Mouse (Mus musculus) liver, embryonic 13.5 days (tissue): Measurements from ENCODE around the gene Cry2. TPM values are rescaled to one million over a fixed set of nuclear protein-coding genes. Genes with fewer than 3 reads are reported as not detected.

Source experiments
- ATAC-seq: fragments of 200-750 bp; cut with Nextera tagmentation; 2 replicates; pipeline ENCODE4 v1.8.0; 2017; ENCODE audit warnings: low read depth, mild to moderate bottlenecking, moderate number of reproducible peaks, moderate library complexity
- DNase-seq: peaks from one replicate; pipeline ENCODE4 v3.0.0; 2022
- H3K27ac ChIP-seq: fragments of 300-500 bp; sonication (generic); 2 replicates; pipeline ENCODE4 v1.5.1; 2015; ENCODE audit warnings: moderate library complexity, mild to moderate bottlenecking, inconsistent platforms
- H3K27me3 ChIP-seq: fragments of 300-500 bp; sonication (generic); 2 replicates; pipeline ENCODE4 v1.6.1; 2015; ENCODE audit warnings: mild to moderate bottlenecking, inconsistent platforms
- H3K36me3 ChIP-seq: fragments of 300-500 bp; sonication (generic); 2 replicates; pipeline ENCODE4 v1.6.1; 2015; ENCODE audit warnings: mild to moderate bottlenecking, inconsistent platforms
- H3K4me1 ChIP-seq: fragments of 300-500 bp; sonication (generic); replicated peaks from 2 replicates; pipeline ENCODE4 v1.6.1; 2015; ENCODE audit warnings: inconsistent platforms
- H3K4me2 ChIP-seq: fragments of 300-500 bp; sonication (generic); 2 replicates; pipeline ENCODE4 v1.6.1; 2015; ENCODE audit warnings: inconsistent platforms, mild to moderate bottlenecking, moderate library complexity
- H3K4me3 ChIP-seq: fragments of 300-500 bp; sonication (generic); replicated peaks from 2 replicates; pipeline ENCODE4 v1.5.1; 2015; ENCODE audit warnings: mild to moderate bottlenecking, inconsistent platforms
- H3K9ac ChIP-seq: fragments of 300-500 bp; sonication (generic); 2 replicates; pipeline ENCODE4 v1.6.1; 2015; ENCODE audit warnings: mild to moderate bottlenecking, inconsistent platforms
- H3K9me3 ChIP-seq: fragments of 300-500 bp; sonication (generic); replicated peaks from 2 replicates; pipeline ENCODE4 v1.6.1; 2016; ENCODE audit warnings: inconsistent platforms
- WGBS: fragments of 180-500 bp; shearing (Covaris S2); methylation state at CpG from one replicate; pipeline ENCODE4 v1.1.7; 2015; ENCODE audit not compliant: insufficient replicate concordance; 5-methylcytosine and 5-hydroxymethylcytosine counted together
- polyA plus RNA-seq: library from polyadenylated mRNA; unstranded; fragments of >200 nt; fragmentation: Nextera tagmentation; extraction: Ambion mirVana; gene quantifications from 2 replicates; pipeline ENCODE4 v1.2.1, GENCODE M21; 2015

Gene Cry2
- polyA plus RNA-seq, 1 experiment from 2014 or later: 9.1 TPM

DNA sequence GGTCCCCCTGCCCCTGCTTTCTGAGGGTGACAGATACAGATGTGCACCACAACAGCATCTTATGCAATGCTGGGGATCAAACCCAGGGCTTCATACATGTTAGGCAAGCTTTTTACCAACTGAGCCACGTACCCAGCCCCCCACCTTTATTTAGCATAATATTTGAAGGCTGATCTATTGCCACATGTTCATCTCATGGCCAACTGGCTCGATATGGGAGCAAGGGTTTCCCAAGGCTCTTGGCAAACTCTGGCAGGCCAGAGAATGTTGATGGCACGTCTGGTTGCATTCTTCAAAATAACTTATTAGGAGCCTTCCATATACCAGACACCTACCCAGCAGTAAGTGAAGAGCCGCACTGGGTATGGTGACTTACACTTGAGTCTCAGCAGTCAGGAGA is 9.5 kb upstream of the Cry2 start:
- Histone ChIP-seq H3K4me1 (peaks cover 53% of the 10 kb centered on the region), H3K27ac (no peak overlapping the region), H3K4me2 (no peak overlapping the region), H3K9me3 (no peaks in the 10 kb centered on the region), H3K27me3 (peaks cover 20% of the 10 kb centered on the region), H3K4me3 (no peak overlapping the region), H3K9ac (no peak overlapping the region), H3K36me3 (no peaks in the 10 kb centered on the region)
- ATAC-seq: no peak
- no peak for DNase-seq
- WGBS: 67% methylated on average over 4 of the region's 4 CpGs

DNA sequence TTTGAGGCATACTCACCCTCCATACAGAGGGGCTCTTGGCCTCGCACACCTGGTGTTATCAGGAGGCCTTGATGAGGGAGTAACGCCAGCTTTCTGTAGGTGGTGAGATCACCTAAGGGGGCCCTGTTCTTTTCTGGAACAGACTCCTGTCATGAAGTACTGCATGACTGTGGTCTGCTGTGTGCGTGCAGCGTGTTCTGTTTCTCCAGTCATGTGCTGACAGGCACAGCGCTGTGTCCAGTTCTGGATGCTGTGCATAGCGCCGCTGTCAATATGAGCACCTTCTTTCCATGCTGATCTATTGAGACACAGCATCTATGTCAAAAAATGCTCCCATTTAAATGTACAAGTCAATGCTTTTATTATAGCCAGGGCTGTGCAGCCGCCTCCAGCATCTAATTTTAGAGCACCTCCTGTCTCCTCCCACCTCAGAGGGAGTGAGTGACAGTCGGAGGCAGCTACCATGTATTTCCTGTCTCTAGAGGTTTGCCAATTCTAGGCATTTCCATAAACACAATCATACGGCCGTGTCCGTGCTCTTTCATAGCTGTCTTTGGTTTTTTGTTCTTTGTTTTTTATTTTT is 8.7 kb upstream of the Cry2 start:
- Histone ChIP-seq H3K27ac (no peak overlapping the region), H3K4me2 (no peak overlapping the region), H3K36me3 (no peaks in the 10 kb centered on the region), H3K9me3 (no peaks in the 10 kb centered on the region), H3K4me3 (no peak overlapping the region), H3K27me3 (peaks cover 12% of the 10 kb centered on the region), H3K4me1 (peaks cover 57% of the 10 kb centered on the region), H3K9ac (no peak overlapping the region)
- DNase-seq (no peak), ATAC-seq (no peak)
- WGBS: 55% methylated on average over 12 of the region's 12 CpGs

DNA sequence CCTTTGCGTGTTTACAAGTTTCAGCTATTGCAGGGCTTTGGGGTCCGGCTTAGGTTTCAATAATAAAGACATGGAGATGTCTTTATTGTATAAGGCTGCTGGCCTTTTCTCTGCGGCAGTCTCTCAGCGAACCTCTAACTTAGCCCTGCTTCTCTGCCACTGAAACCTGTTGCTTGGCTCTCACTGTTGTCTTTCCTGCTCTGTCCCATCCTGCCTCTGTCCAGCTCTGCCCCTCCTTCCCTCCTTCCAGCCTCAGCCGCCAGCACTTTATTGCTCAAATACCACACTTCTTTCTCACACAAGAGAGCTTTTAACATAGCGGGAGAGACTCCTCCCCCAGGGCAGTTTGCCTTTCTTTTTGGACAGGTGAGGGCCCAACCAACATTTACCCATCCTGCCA is 6.6 kb upstream of the Cry2 start:
- Histone ChIP-seq H3K9ac (no peak overlapping the region), H3K4me1 (peaks cover 49% of the 10 kb centered on the region), H3K36me3 (no peaks in the 10 kb centered on the region), H3K9me3 (no peaks in the 10 kb centered on the region; the same call in 1 of the 2 replicates), H3K27me3 (peaks cover 3% of the 10 kb centered on the region; the same call in 1 of the 2 replicates), H3K4me2 (no peak overlapping the region), H3K27ac (no peak overlapping the region), H3K4me3 (no peak overlapping the region)
- DNase-seq (no peak), ATAC-seq (no peak)
- 64% methylated on average over 6 of the region's 6 CpGs for WGBS

DNA sequence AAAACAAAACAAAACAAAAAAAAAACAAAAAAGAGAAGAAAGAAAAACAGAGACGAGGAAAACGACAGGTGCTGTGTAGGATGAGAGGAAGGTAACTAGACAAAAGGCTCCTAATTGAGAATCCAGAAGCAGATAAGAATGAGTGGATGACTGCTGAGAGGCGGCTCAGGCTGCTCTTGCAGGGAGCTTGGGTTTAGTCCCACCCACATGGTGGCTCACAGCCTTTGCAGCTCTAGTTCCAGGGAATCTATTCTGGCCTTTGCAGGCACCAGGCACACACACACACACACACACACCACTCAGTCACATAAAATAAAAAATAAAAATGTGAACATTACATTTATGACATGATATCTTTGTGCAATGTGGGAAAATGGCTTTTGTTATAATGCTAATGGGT is 4.7 kb upstream of the Cry2 start:
- DNase-seq: no peak
- Histone ChIP-seq H3K27me3 (peaks cover 3% of the 10 kb centered on the region; the same call in 1 of the 2 replicates), H3K4me3 (no peak overlapping the region), H3K36me3 (no peaks in the 10 kb centered on the region), H3K4me1 (peaks cover 44% of the 10 kb centered on the region), H3K9me3 (no peaks in the 10 kb centered on the region; the same call in 1 of the 2 replicates), H3K9ac (no peak overlapping the region), H3K4me2 (no peak overlapping the region), H3K27ac (no peak overlapping the region)
- ATAC-seq: no peak
- 49% methylated on average over 3 of the region's 3 CpGs for WGBS

DNA sequence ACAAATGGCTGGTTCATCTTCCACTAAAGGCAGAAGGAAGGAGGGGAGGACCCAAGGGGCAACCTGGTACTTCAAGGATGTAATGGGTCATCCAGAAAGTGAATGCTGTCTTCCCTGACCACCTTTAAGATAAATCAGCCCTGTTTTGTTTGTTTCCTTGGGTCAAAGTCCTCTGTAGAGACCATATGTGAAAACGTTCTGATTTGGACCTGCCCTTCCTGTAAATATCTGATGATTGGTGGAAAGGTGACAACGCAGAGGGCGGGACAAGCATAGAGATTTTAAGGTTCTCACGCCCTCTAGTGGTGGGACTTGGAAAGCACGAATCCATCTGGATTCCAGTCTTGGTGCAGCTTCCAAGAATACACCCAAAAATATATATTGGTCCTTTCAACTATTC is 4.0 kb upstream of the Cry2 start:
- Histone ChIP-seq H3K4me1 (peaks cover 45% of the 10 kb centered on the region), H3K27me3 (peaks cover 3% of the 10 kb centered on the region; the same call in 1 of the 2 replicates), H3K4me2 (peak overlapping the region; percentile 41), H3K4me3 (0 out of 2 replicates have a peak overlapping the region, but pooled peaks have one; percentile 8), H3K36me3 (no peaks in the 10 kb centered on the region), H3K27ac (no peak overlapping the region), H3K9ac (no peak overlapping the region), H3K9me3 (no peaks in the 10 kb centered on the region; the same call in 1 of the 2 replicates)
- DNase-seq (peak; percentile 74), ATAC-seq (no peak)
- 0% methylated on average over 5 of the region's 5 CpGs for WGBS

DNA sequence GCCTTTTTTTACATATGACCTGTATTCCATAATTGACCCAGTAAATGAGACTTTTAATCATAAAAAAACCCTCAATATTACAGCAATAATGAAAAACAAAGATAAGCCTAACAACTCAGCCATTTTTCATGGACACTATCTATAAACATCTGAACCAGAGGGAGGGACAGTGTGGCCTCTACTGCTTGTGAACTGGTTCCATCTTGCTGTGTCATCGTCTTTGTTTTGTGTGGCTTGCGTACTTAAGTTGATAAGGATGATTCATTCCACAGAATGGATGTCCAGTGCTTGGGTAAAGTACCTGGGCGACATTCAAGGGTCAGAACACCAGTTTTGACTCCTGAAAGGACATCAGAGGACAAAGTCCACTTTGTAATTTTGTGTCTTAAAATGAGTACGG is 3.5 kb upstream of the Cry2 start:
- ATAC-seq (no peak), DNase-seq (peak; percentile 28)
- 32% methylated on average over 4 of the region's 4 CpGs for WGBS
- Histone ChIP-seq H3K4me2 (peak overlapping the region; percentile 41), H3K27me3 (peaks cover 3% of the 10 kb centered on the region; the same call in 1 of the 2 replicates), H3K27ac (no peak overlapping the region), H3K4me1 (peaks cover 46% of the 10 kb centered on the region), H3K9me3 (no peaks in the 10 kb centered on the region; the same call in 1 of the 2 replicates), H3K36me3 (no peaks in the 10 kb centered on the region), H3K4me3 (no peak overlapping the region), H3K9ac (no peak overlapping the region)

DNA sequence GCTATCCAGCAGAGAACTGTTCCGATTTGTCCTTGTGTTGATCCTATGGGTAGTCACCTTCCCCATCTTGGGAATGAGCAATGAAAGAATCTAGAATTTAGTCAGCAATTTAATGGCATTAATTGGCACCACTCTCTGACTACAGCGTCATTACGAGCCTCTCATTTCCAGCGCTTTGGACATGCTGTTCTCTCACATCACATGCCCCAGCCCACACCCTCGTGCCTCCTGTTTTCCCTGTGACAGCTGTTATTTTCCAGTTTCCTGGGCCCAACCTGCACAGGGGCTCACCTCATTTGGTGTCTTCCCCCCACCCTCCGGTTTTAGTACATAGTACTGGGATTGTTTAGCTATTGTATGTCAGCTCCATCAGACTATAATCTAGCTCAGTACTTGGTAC is 1.2 kb upstream of the Cry2 start:
- H3K4me1 ChIP-seq: peaks cover 56% of the 10 kb centered on the region
- no peak for DNase-seq
- H3K9ac ChIP-seq: no peak overlapping the region
- peaks cover 3% of the 10 kb centered on the region; the same call in 1 of the 2 replicates for H3K27me3 ChIP-seq
- H3K9me3 ChIP-seq: no peaks in the 10 kb centered on the region; the same call in 1 of the 2 replicates
- 47% methylated on average over 6 of the region's 6 CpGs for WGBS
- H3K4me3 ChIP-seq: no peak overlapping the region
- no peaks in the 10 kb centered on the region for H3K36me3 ChIP-seq
- H3K4me2 ChIP-seq: peak overlapping the region; percentile 99
- no peak overlapping the region for H3K27ac ChIP-seq
- ATAC-seq: no peak

DNA sequence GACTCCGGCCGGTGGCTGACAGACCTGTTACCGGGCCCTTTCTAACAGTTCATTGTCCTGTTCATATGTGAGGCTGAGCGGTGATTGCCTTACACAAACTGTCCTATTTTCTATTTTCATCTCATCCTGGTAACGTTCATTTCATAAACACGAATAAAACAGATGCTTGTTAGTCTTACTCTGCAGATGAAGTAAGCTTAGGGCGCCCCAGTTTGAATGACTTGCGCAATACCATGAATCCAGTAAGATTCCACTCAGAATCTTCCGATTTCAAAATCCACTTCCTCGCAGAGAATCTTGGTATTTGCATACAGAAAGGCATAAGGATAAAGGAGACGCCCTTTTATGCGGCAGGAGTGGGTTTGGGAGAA is 517 bp upstream of the Cry2 start:
- H3K9ac ChIP-seq: peak overlapping the region; percentile 54
- H3K4me3 ChIP-seq: peak overlapping the region; percentile 82
- H3K4me2 ChIP-seq: peak overlapping the region; percentile 99
- DNase-seq (no peak), ATAC-seq (no peak)
- H3K4me1 ChIP-seq: peaks cover 63% of the 10 kb centered on the region
- WGBS: 8% methylated on average over 12 of the region's 12 CpGs
- no peaks in the 10 kb centered on the region; the same call in 1 of the 2 replicates for H3K9me3 ChIP-seq
- no peaks in the 10 kb centered on the region for H3K27me3 ChIP-seq
- peaks cover 4% of the 10 kb centered on the region for H3K36me3 ChIP-seq
- H3K27ac ChIP-seq: no peak overlapping the region

DNA sequence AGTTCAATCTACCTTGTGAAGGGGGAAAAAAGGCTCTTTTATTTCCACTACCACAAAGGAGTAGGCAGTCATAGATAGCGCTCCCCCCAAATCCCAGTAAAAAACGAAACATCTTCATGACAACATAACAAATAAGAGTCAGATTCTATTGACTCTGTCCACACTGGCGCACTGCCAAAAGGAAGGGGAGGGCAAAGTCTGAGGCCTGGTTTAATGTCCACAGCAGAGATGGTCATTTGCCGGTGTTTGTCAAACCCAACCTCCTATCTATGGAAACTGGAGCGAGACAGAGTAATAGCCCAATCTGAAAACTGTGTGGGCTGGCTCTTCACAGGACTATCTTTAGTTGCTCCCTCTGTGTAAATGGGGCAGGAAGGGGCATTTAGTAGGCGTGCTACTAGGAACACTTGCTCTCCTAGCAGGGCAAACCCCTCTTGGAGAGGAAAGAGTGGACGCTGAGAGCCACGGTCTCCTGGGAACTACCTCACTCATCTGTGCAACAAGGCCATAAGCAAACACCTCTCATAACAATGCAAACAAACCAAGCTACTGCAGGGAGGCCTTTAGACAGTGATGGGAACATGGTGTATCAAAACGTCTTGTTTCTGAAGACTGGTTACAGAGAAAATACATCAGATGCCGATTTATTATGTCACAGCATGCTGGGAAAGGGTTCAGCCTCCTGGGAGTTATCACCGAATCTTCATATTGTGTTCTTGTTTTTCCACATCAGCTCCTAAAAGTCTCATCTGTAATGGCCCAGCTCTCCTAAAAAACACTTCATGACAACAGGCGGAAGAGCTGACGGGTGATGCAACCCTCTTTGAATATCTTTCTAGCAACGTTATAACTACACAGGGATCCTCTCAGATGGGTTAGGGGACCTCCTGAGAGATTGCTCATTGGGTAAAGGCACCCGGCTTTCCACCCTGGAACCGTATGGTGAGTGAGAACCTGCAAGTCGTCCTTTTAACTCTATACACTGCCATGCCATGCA is 1.2 kb downstream of the Cry2 start:
- no peak for DNase-seq
- Histone ChIP-seq H3K4me2 (peak overlapping the region; percentile 99), H3K27ac (peak overlapping the region; percentile 75), H3K9ac (peak overlapping the region; percentile 88), H3K4me1 (peaks cover 77% of the 10 kb centered on the region), H3K4me3 (peak overlapping the region; percentile 82), H3K36me3 (peaks cover 6% of the 10 kb centered on the region), H3K27me3 (no peaks in the 10 kb centered on the region), H3K9me3 (no peaks in the 10 kb centered on the region; the same call in 1 of the 2 replicates)
- no peak for ATAC-seq
- WGBS: 46% methylated on average over 17 of the region's 17 CpGs

DNA sequence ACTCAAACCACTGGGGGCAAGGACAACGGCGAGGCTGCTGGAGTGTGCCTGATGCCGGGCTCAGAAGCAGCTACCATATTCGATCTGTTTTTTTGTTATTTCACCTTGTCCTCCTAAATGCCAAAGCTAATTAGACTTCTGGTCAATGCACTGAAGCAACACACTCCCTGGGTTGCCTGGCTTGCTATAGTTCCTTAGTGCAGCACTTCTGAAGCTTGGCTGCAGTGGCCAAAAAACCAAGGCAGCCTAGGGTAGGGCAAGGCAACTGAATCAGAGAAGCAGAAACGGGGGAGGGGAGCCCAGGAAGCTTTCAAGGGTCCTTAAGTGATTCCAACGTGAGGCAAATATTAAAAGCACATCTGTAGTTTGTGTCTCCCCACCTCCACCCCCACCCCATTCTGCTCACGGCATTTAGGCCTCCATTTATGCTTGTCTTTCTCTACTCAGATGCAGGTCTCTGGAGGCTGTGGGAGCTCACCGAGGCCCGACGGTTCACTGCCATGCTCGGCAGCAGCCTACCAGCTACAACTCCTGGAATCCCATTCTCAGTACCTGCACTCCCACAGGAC is 2.1 kb downstream of the Cry2 start:
- Histone ChIP-seq H3K27me3 (no peaks in the 10 kb centered on the region), H3K9ac (peak overlapping the region; percentile 88), H3K4me1 (peaks cover 77% of the 10 kb centered on the region), H3K36me3 (peaks cover 7% of the 10 kb centered on the region), H3K4me3 (peak overlapping the region; percentile 82), H3K9me3 (no peaks in the 10 kb centered on the region; the same call in 1 of the 2 replicates), H3K4me2 (peak overlapping the region; percentile 99), H3K27ac (peak overlapping the region; percentile 68)
- DNase-seq: no peak
- WGBS: 46% methylated on average over 11 of the region's 11 CpGs
- ATAC-seq: no peak
